Mouse (Mus musculus) hindbrain, embryonic 16.5 days (tissue): Measurements from ENCODE around the gene Slc25a13. TPM values are rescaled to one million over a fixed set of nuclear protein-coding genes. Genes with fewer than 3 reads are reported as not detected.
A peak's percentile ranks its signal among the peaks of the same experiment; 100 is the strongest.

Experiments used
- ATAC-seq: fragments of 200-750 bp; cut with Nextera tagmentation; 2 replicates; pipeline ENCODE4 v1.8.0; 2017; ENCODE audit warnings: moderate TSS enrichment, moderate library complexity
- H3K27ac ChIP-seq: fragments of 300-500 bp; sonication (generic); 2 replicates; pipeline ENCODE4 v1.5.1; 2014; ENCODE audit warnings: low read depth, mild to moderate bottlenecking, control low read depth, low read length, moderate library complexity
- H3K27me3 ChIP-seq: fragments of 300-500 bp; sonication (generic); replicated peaks from 2 replicates; pipeline ENCODE4 v1.6.1; 2014; ENCODE audit warnings: low read length; ENCODE audit not compliant: control insufficient read depth, insufficient read depth
- H3K36me3 ChIP-seq: fragments of 300-500 bp; sonication (generic); 2 replicates; pipeline ENCODE4 v1.6.1; 2014; ENCODE audit warnings: mild to moderate bottlenecking, low read length, moderate library complexity, mixed read lengths; ENCODE audit not compliant: control insufficient read depth, insufficient read depth
- H3K4me1 ChIP-seq: fragments of 300-500 bp; sonication (generic); 2 replicates; pipeline ENCODE4 v1.6.1; 2014; ENCODE audit warnings: low read depth, low read length; ENCODE audit not compliant: control insufficient read depth, insufficient read depth
- H3K4me2 ChIP-seq: fragments of 300-500 bp; sonication (generic); 2 replicates; pipeline ENCODE4 v1.6.1; 2014; ENCODE audit warnings: mild to moderate bottlenecking, low read length, control low read depth, moderate library complexity
- H3K4me3 ChIP-seq: fragments of 300-500 bp; sonication (generic); 2 replicates; pipeline ENCODE4 v1.5.1; 2014; ENCODE audit warnings: mild to moderate bottlenecking, low read length, control low read depth, moderate library complexity
- H3K9ac ChIP-seq: fragments of 300-500 bp; sonication (generic); 2 replicates; pipeline ENCODE4 v1.6.1; 2014; ENCODE audit warnings: low read depth, mild to moderate bottlenecking, control low read depth, low read length, moderate library complexity
- H3K9me3 ChIP-seq: fragments of 300-500 bp; sonication (generic); 2 replicates; pipeline ENCODE4 v1.6.1; 2014; ENCODE audit warnings: mild to moderate bottlenecking, low read length, moderate library complexity; ENCODE audit not compliant: control insufficient read depth
- WGBS: fragments of 180-500 bp; shearing (Covaris S2); extraction: QIAGEN DNeasy Blood & Tissue Kit; methylation state at CpG from one replicate; pipeline ENCODE4 v1.1.7; 2014; 5-methylcytosine and 5-hydroxymethylcytosine counted together
- polyA plus RNA-seq: library from polyadenylated mRNA; unstranded; fragments of >200 nt; fragmentation: Nextera tagmentation; extraction: Ambion mirVana; gene quantifications from 2 replicates; pipeline ENCODE4 v1.2.1, GENCODE M21; 2015

Slc25a13 gene
- polyA plus RNA-seq, 1 experiment from 2014 or later, result 6.3 TPM

GRCm38 (mm10) chr6:6092497-6092896 is 124.5 kb downstream of the Slc25a13 start:
- H3K4me3 ChIP-seq, result no peak overlapping the region
- no peaks in the 10 kb centered on the region for H3K27me3 ChIP-seq
- H3K4me1 ChIP-seq, result no peaks in the 10 kb centered on the region
- H3K9me3 ChIP-seq, result no peaks in the 10 kb centered on the region
- no peak for ATAC-seq
- no peaks in the 10 kb centered on the region for H3K36me3 ChIP-seq
- no peak overlapping the region for H3K27ac ChIP-seq
- H3K9ac ChIP-seq, result no peak overlapping the region
- no peak overlapping the region for H3K4me2 ChIP-seq
- WGBS, result 26% methylated on average over 10 of the region's 10 CpGs

- no peaks in the 10 kb centered on the region for H3K27me3 ChIP-seq
- H3K4me2 ChIP-seq, result no peak overlapping the region
- H3K4me3 ChIP-seq, result no peak overlapping the region
- H3K9me3 ChIP-seq, result no peaks in the 10 kb centered on the region
- no peak for ATAC-seq
- H3K36me3 ChIP-seq, result no peaks in the 10 kb centered on the region
- no peaks in the 10 kb centered on the region for H3K4me1 ChIP-seq
- 78% methylated on average over 3 of the region's 3 CpGs for WGBS
- H3K27ac ChIP-seq, result no peak overlapping the region
- no peak overlapping the region for H3K9ac ChIP-seq
Observed at GRCm38 (mm10) chr6:6091016-6091415, 126.0 kb downstream of the Slc25a13 start.

- Histone ChIP-seq H3K4me1 (no peaks in the 10 kb centered on the region), H3K27ac (no peak overlapping the region), H3K27me3 (no peaks in the 10 kb centered on the region), H3K9me3 (no peaks in the 10 kb centered on the region), H3K36me3 (no peaks in the 10 kb centered on the region), H3K4me2 (no peak overlapping the region), H3K9ac (no peak overlapping the region), H3K4me3 (no peak overlapping the region)
- ATAC-seq, result peak; percentile 75
- WGBS, result 43% methylated on average over 4 of the region's 4 CpGs
Observed at GRCm38 (mm10) chr6:6088151-6088550, 128.8 kb downstream of the Slc25a13 start.

- peak; percentile 52; the same call in 1 of the 2 replicates for ATAC-seq
- H3K4me3 ChIP-seq, result no peak overlapping the region
- H3K9me3 ChIP-seq, result no peaks in the 10 kb centered on the region
- no peaks in the 10 kb centered on the region for H3K36me3 ChIP-seq
- H3K27ac ChIP-seq, result no peak overlapping the region
- no peak overlapping the region for H3K4me2 ChIP-seq
- WGBS, result 60% methylated on average over 1 of the region's 1 CpGs
- H3K4me1 ChIP-seq, result no peaks in the 10 kb centered on the region
- no peak overlapping the region for H3K9ac ChIP-seq
- no peaks in the 10 kb centered on the region for H3K27me3 ChIP-seq
Observed at GRCm38 (mm10) chr6:6080484-6080883, 136.5 kb downstream of the Slc25a13 start.

- Histone ChIP-seq H3K27ac (no peak overlapping the region), H3K36me3 (no peaks in the 10 kb centered on the region), H3K9me3 (no peaks in the 10 kb centered on the region), H3K9ac (no peak overlapping the region), H3K4me2 (no peak overlapping the region), H3K4me1 (no peaks in the 10 kb centered on the region), H3K27me3 (no peaks in the 10 kb centered on the region), H3K4me3 (no peak overlapping the region)
- ATAC-seq, result no peak
- 89% methylated on average over 4 of the region's 4 CpGs for WGBS
Observed at GRCm38 (mm10) chr6:6077234-6077633, 139.7 kb downstream of the Slc25a13 start.

- no peak overlapping the region for H3K9ac ChIP-seq
- no peak overlapping the region for H3K4me3 ChIP-seq
- no peak overlapping the region for H3K27ac ChIP-seq
- no peak for ATAC-seq
- H3K9me3 ChIP-seq, result no peaks in the 10 kb centered on the region
- H3K4me2 ChIP-seq, result no peak overlapping the region
- 82% methylated on average over 7 of the region's 7 CpGs for WGBS
- H3K4me1 ChIP-seq, result no peaks in the 10 kb centered on the region
- H3K27me3 ChIP-seq, result no peaks in the 10 kb centered on the region
- no peaks in the 10 kb centered on the region for H3K36me3 ChIP-seq
Observed at GRCm38 (mm10) chr6:6075940-6076447, 141.0 kb downstream of the Slc25a13 start.

- Histone ChIP-seq H3K27me3 (no peaks in the 10 kb centered on the region), H3K9me3 (no peaks in the 10 kb centered on the region), H3K4me1 (no peaks in the 10 kb centered on the region), H3K4me3 (no peak overlapping the region), H3K36me3 (no peaks in the 10 kb centered on the region), H3K4me2 (no peak overlapping the region), H3K9ac (no peak overlapping the region), H3K27ac (no peak overlapping the region)
- no peak for ATAC-seq
- WGBS, result 83% methylated on average over 7 of the region's 7 CpGs
Observed at GRCm38 (mm10) chr6:6071038-6071437, 145.9 kb downstream of the Slc25a13 start.

GRCm38 (mm10) chr6:6070015-6070414 is 147.0 kb downstream of the Slc25a13 start:
- H3K4me3 ChIP-seq, result no peak overlapping the region
- no peaks in the 10 kb centered on the region for H3K36me3 ChIP-seq
- ATAC-seq, result no peak
- no peaks in the 10 kb centered on the region for H3K27me3 ChIP-seq
- no peak overlapping the region for H3K9ac ChIP-seq
- H3K9me3 ChIP-seq, result no peaks in the 10 kb centered on the region
- 7% methylated on average over 3 of the region's 3 CpGs for WGBS
- H3K4me2 ChIP-seq, result no peak overlapping the region
- no peaks in the 10 kb centered on the region for H3K4me1 ChIP-seq
- H3K27ac ChIP-seq, result no peak overlapping the region

- Histone ChIP-seq H3K27ac (no peak overlapping the region), H3K36me3 (no peaks in the 10 kb centered on the region), H3K9me3 (no peaks in the 10 kb centered on the region), H3K27me3 (no peaks in the 10 kb centered on the region), H3K9ac (no peak overlapping the region), H3K4me1 (no peaks in the 10 kb centered on the region), H3K4me2 (no peak overlapping the region), H3K4me3 (no peak overlapping the region)
- no peak for ATAC-seq
- 80% methylated on average over 6 of the region's 6 CpGs for WGBS
Observed at GRCm38 (mm10) chr6:6067201-6067600, 149.8 kb downstream of the Slc25a13 start.

GRCm38 (mm10) chr6:6058548-6058947 is 158.4 kb downstream of the Slc25a13 start:
- Histone ChIP-seq H3K36me3 (no peaks in the 10 kb centered on the region), H3K9me3 (no peaks in the 10 kb centered on the region), H3K9ac (no peak overlapping the region), H3K27me3 (no peaks in the 10 kb centered on the region), H3K4me3 (no peak overlapping the region), H3K27ac (no peak overlapping the region), H3K4me1 (no peaks in the 10 kb centered on the region; the same call in 1 of the 2 replicates), H3K4me2 (no peak overlapping the region)
- 26% methylated on average over 3 of the region's 3 CpGs for WGBS
- ATAC-seq, result peak; percentile 45; the same call in 1 of the 2 replicates
